Mouse (Mus musculus) forebrain, embryonic 11.5 days (tissue): ENCODE measurements around the gene Cxcl2. TPM values are rescaled to one million over a fixed set of nuclear protein-coding genes. Genes with fewer than 3 reads are reported as not detected.

Experiments used
- ATAC-seq: fragments of 200-750 bp; cut with Nextera tagmentation; replicated peaks from 2 replicates; pipeline ENCODE4 v1.8.0; 2017; ENCODE audit warnings: moderate TSS enrichment; ENCODE audit not compliant: low FRiP score
- DNase-seq: peaks from one replicate; pipeline ENCODE4 v3.0.0-alpha.2; 2017; ENCODE audit warnings: low spot score
- H3K27ac ChIP-seq: fragments of 300-500 bp; sonication (generic); 2 replicates; pipeline ENCODE4 v1.5.1; 2014; ENCODE audit warnings: low read depth, low read length
- H3K27me3 ChIP-seq: fragments of 300-500 bp; sonication (generic); 2 replicates; pipeline ENCODE4 v1.6.1; 2014; ENCODE audit warnings: mild to moderate bottlenecking, low read length, mixed read lengths; ENCODE audit not compliant: control insufficient read depth, insufficient read depth
- H3K36me3 ChIP-seq: fragments of 300-500 bp; sonication (generic); 2 replicates; pipeline ENCODE4 v1.6.1; 2014; ENCODE audit warnings: mild to moderate bottlenecking, low read length, moderate library complexity, mixed read lengths; ENCODE audit not compliant: control insufficient read depth, insufficient read depth
- H3K4me1 ChIP-seq: fragments of 300-500 bp; sonication (generic); replicated peaks from 2 replicates; pipeline ENCODE4 v1.6.1; 2014; ENCODE audit warnings: low read length, mixed read lengths; ENCODE audit not compliant: control insufficient read depth, insufficient read depth
- H3K4me2 ChIP-seq: fragments of 300-500 bp; sonication (generic); 2 replicates; pipeline ENCODE4 v1.6.1; 2014; ENCODE audit warnings: low read depth, mild to moderate bottlenecking, low read length, moderate library complexity, mixed read lengths; ENCODE audit not compliant: severe bottlenecking
- H3K4me3 ChIP-seq: fragments of 300-500 bp; sonication (generic); 2 replicates; pipeline ENCODE4 v1.5.1; 2014; ENCODE audit warnings: low read depth, low read length
- H3K9ac ChIP-seq: fragments of 300-500 bp; sonication (generic); 2 replicates; pipeline ENCODE4 v1.6.1; 2014; ENCODE audit warnings: low read length
- H3K9me3 ChIP-seq: fragments of 300-500 bp; sonication (generic); 2 replicates; pipeline ENCODE4 v1.6.1; 2016; ENCODE audit warnings: low read length, mixed read lengths; ENCODE audit not compliant: control insufficient read depth
- WGBS: fragments of 180-500 bp; shearing (Covaris S2); extraction: QIAGEN DNeasy Blood & Tissue Kit; methylation state at CpG from one replicate; pipeline ENCODE4 v1.1.7; 2014; 5-methylcytosine and 5-hydroxymethylcytosine counted together
- polyA plus RNA-seq: library from polyadenylated mRNA; unstranded; fragments of >200 nt; fragmentation: Nextera tagmentation; extraction: Ambion mirVana; gene quantifications from 2 replicates; pipeline ENCODE4 v1.2.1, GENCODE M21; 2014

Cxcl2 gene
- polyA plus RNA-seq, 1 experiment from 2014 or later: not detected

DNA sequence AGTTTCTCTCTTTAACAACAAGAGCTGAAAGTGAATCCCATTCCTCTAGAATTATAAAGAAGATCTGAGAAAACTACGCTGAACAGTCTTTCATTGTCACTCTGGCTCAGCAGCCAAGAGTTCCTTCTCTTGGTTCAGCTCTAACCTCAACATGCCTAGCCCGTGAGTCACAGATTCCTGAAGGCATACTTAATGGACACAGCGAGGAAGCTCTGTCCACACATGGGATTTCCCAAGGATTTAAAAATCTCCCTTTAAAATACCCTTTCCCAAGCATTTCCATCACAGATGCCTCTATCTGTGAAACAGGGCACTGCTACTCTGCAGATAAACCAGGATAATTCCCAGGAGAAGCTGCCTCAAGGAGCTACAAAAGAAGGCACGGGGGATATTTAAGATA lies 27.6 kb upstream of the Cxcl2 start:
- H3K9ac ChIP-seq: no peak overlapping the region
- no peak overlapping the region for H3K4me2 ChIP-seq
- no peaks in the 10 kb centered on the region for H3K27me3 ChIP-seq
- H3K27ac ChIP-seq: no peak overlapping the region
- 82% methylated on average over 4 of the region's 4 CpGs for WGBS
- no peak for DNase-seq
- ATAC-seq: no peak
- no peaks in the 10 kb centered on the region for H3K36me3 ChIP-seq
- H3K4me3 ChIP-seq: no peak overlapping the region
- H3K4me1 ChIP-seq: no peaks in the 10 kb centered on the region
- no peaks in the 10 kb centered on the region for H3K9me3 ChIP-seq

DNA sequence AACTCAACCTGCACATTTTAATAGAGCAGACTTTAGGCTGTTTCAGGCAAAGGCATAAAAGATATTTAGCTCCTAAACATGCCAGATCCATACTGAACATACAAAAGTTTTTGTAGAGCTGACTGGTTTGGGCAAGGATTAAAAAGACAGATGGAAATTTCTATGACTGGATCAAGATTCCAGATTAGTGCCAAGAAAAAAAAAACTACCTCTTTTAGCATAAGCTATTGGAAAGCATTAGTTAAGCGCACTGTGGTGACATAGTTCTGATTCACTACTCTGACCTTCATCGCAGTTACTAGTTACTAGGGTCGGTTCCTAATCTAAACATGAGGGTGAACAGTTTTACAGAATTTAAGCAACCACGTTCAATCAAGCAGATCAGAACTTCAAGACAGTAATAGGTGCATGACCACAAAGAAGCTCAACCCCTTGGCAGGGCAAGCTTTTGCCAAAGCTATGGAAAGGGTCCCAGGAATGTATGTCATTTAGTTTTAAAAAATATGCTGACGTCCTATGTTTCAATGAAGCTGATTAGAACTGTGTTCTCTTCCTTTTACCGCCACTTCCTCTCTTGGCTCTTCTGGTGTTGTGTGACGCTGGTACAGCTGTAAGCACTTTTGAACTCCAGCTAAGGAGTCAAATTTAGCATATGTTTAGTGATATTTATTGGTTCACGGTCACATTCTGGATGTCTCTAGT lies 27.0 kb upstream of the Cxcl2 start:
- Histone ChIP-seq H3K27ac (no peak overlapping the region), H3K4me2 (no peak overlapping the region), H3K9me3 (no peaks in the 10 kb centered on the region), H3K4me3 (no peak overlapping the region), H3K36me3 (no peaks in the 10 kb centered on the region), H3K27me3 (no peaks in the 10 kb centered on the region), H3K4me1 (no peaks in the 10 kb centered on the region), H3K9ac (no peak overlapping the region)
- ATAC-seq (no peak), DNase-seq (no peak)
- 90% methylated on average over 8 of the region's 8 CpGs for WGBS

DNA sequence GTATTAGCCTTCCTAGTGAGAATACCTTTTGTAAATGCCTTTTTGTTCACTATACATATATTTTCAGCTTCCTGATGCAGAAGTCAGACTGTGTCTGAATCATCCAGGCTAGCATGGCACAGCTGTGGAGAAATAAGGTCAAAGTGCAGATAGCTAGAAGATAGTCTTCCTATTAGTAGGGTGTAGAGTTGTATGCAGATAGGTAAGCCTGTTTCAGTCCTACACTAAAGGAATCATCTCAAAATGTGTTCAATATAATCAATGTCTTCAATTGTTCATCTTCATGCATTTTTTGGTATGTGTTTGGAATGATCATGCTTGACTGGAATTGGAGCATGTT lies 26.5 kb upstream of the Cxcl2 start:
- H3K9ac ChIP-seq: no peak overlapping the region
- H3K4me3 ChIP-seq: no peak overlapping the region
- no peaks in the 10 kb centered on the region for H3K4me1 ChIP-seq
- H3K27ac ChIP-seq: no peak overlapping the region
- no peak overlapping the region for H3K4me2 ChIP-seq
- ATAC-seq (no peak), DNase-seq (no peak)
- no peaks in the 10 kb centered on the region for H3K9me3 ChIP-seq
- no peaks in the 10 kb centered on the region for H3K36me3 ChIP-seq
- no peaks in the 10 kb centered on the region for H3K27me3 ChIP-seq

DNA sequence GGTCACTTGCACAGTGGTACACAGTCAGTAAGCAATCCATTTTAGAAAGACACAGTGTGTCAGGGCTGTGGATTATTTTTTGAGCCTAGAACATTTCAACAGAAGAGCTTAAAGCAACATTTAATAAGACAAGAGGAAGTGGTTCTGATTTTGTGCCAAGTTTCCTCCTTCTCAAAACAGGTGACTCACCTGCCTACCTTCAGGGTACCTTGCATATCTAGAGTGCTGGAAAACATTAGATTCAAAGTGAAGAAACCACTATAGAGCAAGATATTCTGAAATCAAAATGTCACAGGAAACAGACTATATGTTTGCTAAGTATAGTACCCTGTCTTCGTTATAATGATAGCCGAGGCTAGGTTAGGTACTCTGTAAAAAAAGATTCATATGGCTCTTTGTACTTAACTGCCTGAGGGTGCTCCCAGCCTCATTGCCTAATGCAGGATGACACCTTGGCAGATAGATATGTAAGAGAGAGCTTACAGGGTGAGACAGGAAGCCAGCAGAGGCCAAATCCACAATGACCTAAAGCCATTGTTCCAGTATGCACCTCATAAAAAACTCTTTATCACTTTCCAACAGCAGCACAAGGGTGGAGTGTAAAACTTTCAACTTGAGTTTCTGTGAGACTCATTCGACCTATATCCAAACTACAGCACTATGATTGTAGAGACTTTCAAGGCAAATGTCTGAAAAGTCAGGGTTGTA lies 24.2 kb upstream of the Cxcl2 start:
- no peak overlapping the region for H3K4me2 ChIP-seq
- WGBS: 82% methylated on average over 3 of the region's 3 CpGs

DNA sequence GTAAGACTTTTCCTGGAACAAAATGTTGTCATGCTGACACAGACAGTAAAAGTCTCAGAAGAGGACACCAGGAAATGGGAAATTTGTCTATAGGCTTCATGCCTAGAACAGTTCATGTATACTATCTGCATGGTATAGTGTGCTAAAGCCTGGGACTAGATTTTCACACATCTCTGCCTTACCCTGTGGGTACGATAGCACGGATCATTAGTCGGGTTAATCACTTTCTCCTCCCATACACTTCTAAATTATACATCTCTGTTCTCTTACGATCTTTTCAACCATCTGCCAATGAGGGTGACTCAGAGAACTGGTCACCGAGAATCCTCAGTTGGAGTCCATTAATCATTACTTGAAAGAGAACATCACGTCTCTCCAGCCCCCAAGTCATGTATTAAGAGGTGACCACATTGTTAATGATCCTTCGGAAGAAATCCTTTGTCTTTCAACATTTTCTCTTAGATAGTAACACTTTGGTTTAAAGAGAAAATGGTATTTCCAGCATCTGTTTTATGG lies 23.3 kb upstream of the Cxcl2 start:
- ATAC-seq (no peak), DNase-seq (no peak)
- Histone ChIP-seq H3K27me3 (no peaks in the 10 kb centered on the region), H3K27ac (no peak overlapping the region), H3K36me3 (no peaks in the 10 kb centered on the region), H3K9me3 (no peaks in the 10 kb centered on the region), H3K4me2 (no peak overlapping the region), H3K4me1 (no peaks in the 10 kb centered on the region), H3K9ac (no peak overlapping the region), H3K4me3 (no peak overlapping the region)
- WGBS: 82% methylated on average over 7 of the region's 7 CpGs

More for the DNA sequence above, 24.2 kb upstream of the Cxcl2 start:
- H3K4me1 ChIP-seq: no peaks in the 10 kb centered on the region
- no peak overlapping the region for H3K9ac ChIP-seq
- DNase-seq (no peak), ATAC-seq (no peak)
- H3K27ac ChIP-seq: no peak overlapping the region
- H3K4me3 ChIP-seq: no peak overlapping the region
- H3K36me3 ChIP-seq: no peaks in the 10 kb centered on the region
- no peaks in the 10 kb centered on the region for H3K27me3 ChIP-seq
- no peaks in the 10 kb centered on the region for H3K9me3 ChIP-seq

DNA sequence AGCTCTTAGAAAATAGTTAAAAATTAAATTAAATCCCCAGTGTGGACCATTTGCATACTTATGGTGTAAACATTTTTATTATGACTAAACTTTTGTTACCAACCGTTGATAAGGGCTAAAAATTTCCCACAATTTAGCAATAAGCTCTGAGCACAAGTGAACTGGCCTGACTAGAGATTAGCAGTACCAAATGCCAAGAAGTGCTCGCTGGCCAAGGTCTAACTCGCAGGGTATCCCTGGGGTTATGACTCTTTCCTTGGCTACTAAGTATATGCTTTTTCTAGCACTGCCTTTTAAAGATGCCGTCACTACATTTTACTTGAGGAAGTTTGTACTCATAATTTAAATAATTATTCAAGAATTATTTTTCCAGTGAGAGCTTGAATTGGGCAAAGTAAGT lies 22.6 kb upstream of the Cxcl2 start:
- no peaks in the 10 kb centered on the region for H3K4me1 ChIP-seq
- H3K27me3 ChIP-seq: no peaks in the 10 kb centered on the region
- no peak overlapping the region for H3K27ac ChIP-seq
- H3K36me3 ChIP-seq: no peaks in the 10 kb centered on the region
- no peaks in the 10 kb centered on the region for H3K9me3 ChIP-seq
- H3K4me2 ChIP-seq: no peak overlapping the region
- no peak overlapping the region for H3K9ac ChIP-seq
- DNase-seq (no peak), ATAC-seq (no peak)
- H3K4me3 ChIP-seq: no peak overlapping the region
- 93% methylated on average over 4 of the region's 4 CpGs for whole genome bisulfite sequencing

DNA sequence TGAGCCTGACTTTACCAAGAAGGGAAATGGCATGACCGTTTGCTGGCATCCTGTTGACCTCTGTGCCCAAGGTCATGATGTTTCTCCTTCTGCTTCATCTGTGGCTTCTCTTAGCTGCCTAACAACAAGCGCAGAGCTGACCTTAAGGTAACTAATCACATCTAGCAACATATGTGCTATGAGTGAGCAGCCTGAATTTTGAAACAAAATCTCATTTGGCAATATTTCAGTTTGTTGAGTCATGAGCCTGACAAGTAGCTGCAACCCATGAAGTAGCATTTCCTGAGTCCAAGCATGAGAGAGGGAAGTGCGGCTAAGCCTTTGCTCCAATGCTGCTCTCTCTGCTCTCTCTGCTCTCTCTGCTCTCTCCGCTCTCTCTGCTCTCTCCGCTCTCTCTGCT lies 22.0 kb upstream of the Cxcl2 start:
- H3K36me3 ChIP-seq: no peaks in the 10 kb centered on the region
- no peak for ATAC-seq
- H3K4me3 ChIP-seq: no peak overlapping the region
- 92% methylated on average over 5 of the region's 5 CpGs for WGBS
- DNase-seq: no peak
- H3K27me3 ChIP-seq: no peaks in the 10 kb centered on the region
- H3K9ac ChIP-seq: no peak overlapping the region
- H3K4me1 ChIP-seq: no peaks in the 10 kb centered on the region
- H3K27ac ChIP-seq: no peak overlapping the region
- no peaks in the 10 kb centered on the region for H3K9me3 ChIP-seq
- no peak overlapping the region for H3K4me2 ChIP-seq

DNA sequence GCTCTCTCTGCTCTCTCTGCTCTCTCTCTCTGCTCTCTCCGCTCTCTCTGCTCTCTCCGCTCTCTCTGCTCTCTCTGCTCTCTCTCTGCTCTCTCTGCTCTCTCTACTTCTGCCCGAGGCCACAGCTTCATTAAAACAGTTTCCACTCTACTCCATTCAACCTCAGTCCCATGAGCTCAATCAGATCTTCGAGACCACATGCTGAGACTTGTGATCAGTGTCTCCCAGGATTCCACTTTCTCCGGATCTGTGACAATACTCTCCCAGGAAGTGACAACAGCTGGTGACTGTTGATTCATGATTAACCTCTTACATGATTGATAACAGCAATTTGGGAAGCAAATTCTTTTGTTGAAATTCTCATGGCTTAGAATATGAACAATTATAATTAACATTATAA lies 21.5 kb upstream of the Cxcl2 start:
- DNase-seq (no peak), ATAC-seq (no peak)
- Histone ChIP-seq H3K4me2 (no peak overlapping the region), H3K4me3 (no peak overlapping the region), H3K36me3 (no peaks in the 10 kb centered on the region), H3K9me3 (no peaks in the 10 kb centered on the region), H3K9ac (no peak overlapping the region), H3K27me3 (no peaks in the 10 kb centered on the region), H3K4me1 (no peaks in the 10 kb centered on the region), H3K27ac (no peak overlapping the region)
- 83% methylated on average over 5 of the region's 5 CpGs for WGBS
